Comparison of ENCODE assay signal across 11 mouse cellular contexts in the genomic region with DNA sequence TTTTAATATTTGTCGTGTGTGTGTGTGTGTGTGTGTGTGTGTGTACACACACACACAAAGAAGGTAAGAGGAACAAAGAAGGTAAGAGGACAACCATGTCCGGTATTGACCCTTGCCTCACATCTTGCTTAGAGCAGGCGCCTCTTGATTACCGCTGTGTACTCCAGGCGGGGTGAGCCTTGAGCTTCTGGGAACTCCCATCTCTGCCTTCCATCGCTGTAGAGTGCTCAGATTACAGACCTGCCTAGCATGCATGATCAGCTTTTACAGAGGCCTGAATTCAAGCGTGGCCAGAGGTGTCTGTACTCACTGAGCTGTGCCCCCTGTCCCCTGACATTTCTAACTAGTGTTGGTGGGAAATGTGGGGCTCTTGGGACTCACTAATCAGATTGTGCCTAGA. TPM values are rescaled to one million over a fixed set of nuclear protein-coding genes. Genes with fewer than 3 reads are reported as not detected.
DNase-seq lines count a peak whose midpoint lies in the region; ATAC-seq lines count a peak whose summit lies in the region.
"Had no signal": no experiment of that assay in that cellular context is flagged by ENCODE, and none has a peak within 500 bp of the region (broad histone marks: within the 10 kb centered on the region; RNA-seq: fewer than 3 reads in every experiment).

No protein-coding gene starts in this region.

- DNase-seq in heart, postnatal 10 days: no peak
- peak; percentile 24 to 38 for DNase-seq in B cell, adult 2 months
- no peak for DNase-seq in intestine, embryonic 14.5 days (ENCODE audit: low spot score)
- DNase-seq in adrenal gland, adult (ENCODE audit: inconsistent age in 2 of 2, low spot score in 1 of 2): no peak
- no peak for DNase-seq in spleen, postnatal 10 days (ENCODE audit: low spot score in 2 of 2)
- no peak for DNase-seq in gastrocnemius, postnatal 14 days

- peaks cover 9% of the 10 kb centered on the region for H3K4me1 ChIP-seq in heart, embryonic 13.5 days
- no peaks in the 10 kb centered on the region for H3K4me1 ChIP-seq in intestine, embryonic 14.5 days (replicated peaks; ENCODE audit: control insufficient read depth, insufficient read depth, low read length)
- H3K4me1 ChIP-seq in liver, embryonic 16.5 days (ENCODE audit: control insufficient read depth, low read depth, low read length): peaks cover 45% of the 10 kb centered on the region
- H3K4me1 ChIP-seq: forebrain, embryonic 15.5 days had no signal

- H3K27me3 ChIP-seq in heart, embryonic 13.5 days (replicated peaks): no peaks in the 10 kb centered on the region
- no peaks in the 10 kb centered on the region for H3K27me3 ChIP-seq in intestine, embryonic 14.5 days (replicated peaks; ENCODE audit: control insufficient read depth, insufficient read depth, low read length)
- no peaks in the 10 kb centered on the region for H3K27me3 ChIP-seq in liver, embryonic 16.5 days (ENCODE audit: control insufficient read depth, insufficient read depth, low read depth, low read length)
- H3K27me3 ChIP-seq: forebrain, embryonic 15.5 days had no signal

- no peak overlapping the region for H3K4me3 ChIP-seq in heart, embryonic 13.5 days
- H3K4me3 ChIP-seq in intestine, embryonic 14.5 days (ENCODE audit: low read depth, low read length): no peak overlapping the region
- H3K4me3 ChIP-seq in liver, embryonic 16.5 days (ENCODE audit: low read depth, low read length): no peak overlapping the region
- H3K4me3 ChIP-seq: forebrain, embryonic 15.5 days had no signal

- H3K9ac ChIP-seq in heart, embryonic 13.5 days: peak overlapping the region; percentile 33; the same call in 1 of the 2 replicates
- no peak overlapping the region for H3K9ac ChIP-seq in intestine, embryonic 14.5 days (ENCODE audit: low read length)
- H3K9ac ChIP-seq in liver, embryonic 16.5 days (ENCODE audit: low read depth, low read length): no peak overlapping the region; the same call in 1 of the 2 replicates
- H3K9ac ChIP-seq: forebrain, embryonic 15.5 days had no signal

- H3K4me2 ChIP-seq in heart, embryonic 13.5 days: no peak overlapping the region
- no peak overlapping the region for H3K4me2 ChIP-seq in intestine, embryonic 14.5 days (ENCODE audit: low read length)
- H3K4me2 ChIP-seq in liver, embryonic 16.5 days (ENCODE audit: low read depth, low read length): no peak overlapping the region
- H3K4me2 ChIP-seq: forebrain, embryonic 15.5 days had no signal

- H3K36me3 ChIP-seq in heart, embryonic 13.5 days: no peaks in the 10 kb centered on the region
- no peaks in the 10 kb centered on the region for H3K36me3 ChIP-seq in intestine, embryonic 14.5 days (ENCODE audit: control insufficient read depth, insufficient read depth, low read length)
- H3K36me3 ChIP-seq in liver, embryonic 16.5 days (ENCODE audit: control insufficient read depth, insufficient read depth): no peaks in the 10 kb centered on the region
- H3K36me3 ChIP-seq: forebrain, embryonic 15.5 days had no signal

- 64% methylated on average over 7 of the region's 7 CpGs for WGBS in heart, embryonic 13.5 days
- WGBS in intestine, embryonic 14.5 days: 74% methylated on average over 7 of the region's 7 CpGs
- WGBS in liver, embryonic 16.5 days (ENCODE audit: insufficient replicate concordance): 62% methylated on average over 7 of the region's 7 CpGs

- no peaks in the 10 kb centered on the region for H3K9me3 ChIP-seq in heart, embryonic 13.5 days
- no peaks in the 10 kb centered on the region for H3K9me3 ChIP-seq in intestine, embryonic 14.5 days (ENCODE audit: control insufficient read depth, low read length)
- H3K9me3 ChIP-seq in liver, embryonic 16.5 days (replicated peaks; ENCODE audit: control insufficient read depth, low read length): no peaks in the 10 kb centered on the region
- H3K9me3 ChIP-seq: forebrain, embryonic 15.5 days had no signal

- no peak for ATAC-seq in heart, embryonic 13.5 days (ENCODE audit: extremely low read depth, insufficient number of reproducible peaks, low FRiP score, low TSS enrichment)
- ATAC-seq in intestine, embryonic 14.5 days (replicated peaks; ENCODE audit: low FRiP score, low TSS enrichment, low read depth): 0 out of 2 replicates have a peak, but pooled peaks have one; percentile 19
- peak; percentile 33; the same call in 1 of the 2 replicates for ATAC-seq in liver, embryonic 16.5 days (ENCODE audit: low read depth)
- ATAC-seq: forebrain, embryonic 15.5 days; hindbrain, postnatal 0 days had no signal

- no peak overlapping the region for H3K27ac ChIP-seq in heart, embryonic 13.5 days (replicated peaks)
- H3K27ac ChIP-seq in intestine, embryonic 14.5 days (ENCODE audit: low read depth): peak overlapping the region; percentile 1; the same call in 1 of the 2 replicates
- peak overlapping the region; percentile 92 for H3K27ac ChIP-seq in liver, embryonic 16.5 days (ENCODE audit: low read length)
- H3K27ac ChIP-seq: hindbrain, postnatal 0 days had no signal

- intact Hi-C loops in heart, postnatal 10 days (cut with DNase I): no loop called here
- intact Hi-C loops in gastrocnemius, postnatal 14 days (cut with DNase I; ENCODE audit: low total_unique reads): no loop called here

RNA-seq across cellular contexts. Expression of a gene that starts 45.1 kb away (rescaled TPM):
- 929 and 934 TPM in 2 replicates for polyA plus RNA-seq in heart, embryonic 13.5 days (2015; fragmentation: Nextera tagmentation; extraction: Ambion mirVana)
- total RNA-seq in heart, postnatal 10 days (2021): 100 to 1,000 TPM; 535 to 599 TPM
- 2,795 and 2,826 TPM in 2 replicates for polyA plus RNA-seq in intestine, embryonic 14.5 days (2014; fragmentation: Nextera tagmentation; extraction: Ambion mirVana)
- 500 and 746 TPM in 2 replicates for polyA plus RNA-seq in liver, embryonic 16.5 days (2015; fragmentation: Nextera tagmentation; extraction: Ambion mirVana)
- total RNA-seq in gastrocnemius, postnatal 14 days (2021): 100 to 1,000 TPM; 184 to 248 TPM

RNA-seq across cellular contexts. Expression of a gene that starts 55.3 kb away (rescaled TPM):
- not detected in 2 replicates for polyA plus RNA-seq in heart, embryonic 13.5 days (2015; fragmentation: Nextera tagmentation; extraction: Ambion mirVana)
- total RNA-seq in heart, postnatal 10 days (2021): not detected
- polyA plus RNA-seq in intestine, embryonic 14.5 days (2014; fragmentation: Nextera tagmentation; extraction: Ambion mirVana): not detected in 2 replicates
- not detected in 2 replicates for polyA plus RNA-seq in liver, embryonic 16.5 days (2015; fragmentation: Nextera tagmentation; extraction: Ambion mirVana)
- total RNA-seq in gastrocnemius, postnatal 14 days (2021): not detected
- total RNA-seq: hindbrain, postnatal 0 days had no signal
- polyA plus RNA-seq: forebrain, embryonic 15.5 days; hindbrain, postnatal 0 days; spleen, adult 2 months had no signal

RNA-seq across cellular contexts. Expression of a gene that starts 55.4 kb away (rescaled TPM):
- not detected in 2 replicates for polyA plus RNA-seq in heart, embryonic 13.5 days (2015; fragmentation: Nextera tagmentation; extraction: Ambion mirVana)
- not detected for total RNA-seq in heart, postnatal 10 days (2021)
- polyA plus RNA-seq in intestine, embryonic 14.5 days (2014; fragmentation: Nextera tagmentation; extraction: Ambion mirVana): not detected in 2 replicates
- not detected in 2 replicates for polyA plus RNA-seq in liver, embryonic 16.5 days (2015; fragmentation: Nextera tagmentation; extraction: Ambion mirVana)
- not detected for total RNA-seq in gastrocnemius, postnatal 14 days (2021)

Comparison
In these comparisons a context has a peak if more than half of its experiments do, and no peak if none do; other contexts are left out.
1. DNase-seq: peak in B cell, adult 2 months (2 of 2); none in heart, postnatal 10 days (0 of 2), intestine, embryonic 14.5 days (single experiment), adrenal gland, adult (0 of 2), spleen, postnatal 10 days (0 of 2) and gastrocnemius, postnatal 14 days (single experiment).